Mouse (Mus musculus) spleen, adult 2 months (tissue): ENCODE measurements around the gene Ccdc151.

Experiments
- CTCF ChIP-seq: fragments of 200-500 bp; IDR thresholded peaks from 2 replicates; pipeline ENCODE4 v1.5.1; 2011; ENCODE audit warnings: mild to moderate bottlenecking, inconsistent platforms; ENCODE audit not compliant: insufficient read depth, insufficient read length, insufficient replicate concordance; ENCODE audit errors: extremely low read depth
- POLR2A ChIP-seq: fragments of 200-500 bp; IDR thresholded peaks from 2 replicates; pipeline ENCODE4 v1.6.1; 2011; ENCODE audit warnings: low read depth, low read length, inconsistent platforms

DNA sequence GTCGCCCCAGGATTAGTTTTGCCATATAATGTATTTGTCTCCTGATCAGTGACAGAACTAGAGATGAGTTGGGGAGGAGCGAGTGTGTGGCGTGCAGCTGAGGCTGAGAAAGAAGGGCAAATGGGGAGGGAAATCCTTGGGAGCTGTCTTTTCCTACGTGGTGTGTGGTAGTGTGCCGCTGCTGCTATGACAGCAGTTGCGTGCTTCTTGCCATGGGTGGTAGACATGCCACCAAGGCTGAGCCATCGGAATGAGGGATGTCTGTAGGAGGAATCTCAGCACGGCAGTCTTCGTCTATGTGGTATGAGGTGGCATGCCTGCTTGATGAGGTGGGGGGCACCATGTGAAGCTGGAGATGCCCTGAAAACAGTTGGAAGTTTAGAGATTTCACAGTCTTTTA is 28.0 kb upstream of the Ccdc151 start:
- TF ChIP-seq CTCF: no peak
- no peak for TF ChIP-seq POLR2A
